Mouse (Mus musculus) forebrain, embryonic 14.5 days (tissue): ENCODE data around the gene Clca4a. TPM values are rescaled to one million over a fixed set of nuclear protein-coding genes. Genes with fewer than 3 reads are reported as not detected.

ENCODE experiments used
- ATAC-seq: fragments of 200-750 bp; cut with Nextera tagmentation; 2 replicates; pipeline ENCODE4 v1.8.0; 2017; ENCODE audit warnings: mild to moderate bottlenecking, moderate library complexity
- DNase-seq: peaks from one replicate; pipeline ENCODE4 v3.0.0-alpha.2; 2015; ENCODE audit warnings: low spot score
- H3K27ac ChIP-seq: fragments of 300-500 bp; sonication (generic); 2 replicates; pipeline ENCODE4 v1.5.1; 2014; ENCODE audit warnings: low read depth, mild to moderate bottlenecking, control low read depth, low read length, moderate library complexity
- H3K27me3 ChIP-seq: fragments of 300-500 bp; sonication (generic); replicated peaks from 2 replicates; pipeline ENCODE4 v1.6.1; 2014; ENCODE audit warnings: low read length, control low read depth, mixed read lengths; ENCODE audit not compliant: control insufficient read depth, insufficient read depth
- H3K36me3 ChIP-seq: fragments of 300-500 bp; sonication (generic); 2 replicates; pipeline ENCODE4 v1.6.1; 2014; ENCODE audit warnings: low read length, control low read depth; ENCODE audit not compliant: control insufficient read depth, insufficient read depth
- H3K4me1 ChIP-seq: fragments of 300-500 bp; sonication (generic); 2 replicates; pipeline ENCODE4 v1.6.1; 2014; ENCODE audit warnings: antibody characterized with exemption, low read length, control low read depth; ENCODE audit not compliant: control insufficient read depth, insufficient read depth
- H3K4me2 ChIP-seq: fragments of 300-500 bp; sonication (generic); 2 replicates; pipeline ENCODE4 v1.6.1; 2014; ENCODE audit warnings: mild to moderate bottlenecking, control low read depth, low read length
- H3K4me3 ChIP-seq: fragments of 300-500 bp; sonication (generic); 2 replicates; pipeline ENCODE4 v1.5.1; 2014; ENCODE audit warnings: low read depth, low read length, control low read depth
- H3K9ac ChIP-seq: fragments of 300-500 bp; sonication (generic); 2 replicates; pipeline ENCODE4 v1.6.1; 2014; ENCODE audit warnings: mild to moderate bottlenecking, low read length, control low read depth, moderate library complexity
- H3K9me3 ChIP-seq: fragments of 300-500 bp; sonication (generic); replicated peaks from 2 replicates; pipeline ENCODE4 v1.6.1; 2016; ENCODE audit warnings: low read length, control low read depth, mixed read lengths; ENCODE audit not compliant: control insufficient read depth
- WGBS: fragments of 180-500 bp; shearing (Covaris S2); extraction: QIAGEN DNeasy Blood & Tissue Kit; methylation state at CpG from one replicate; pipeline ENCODE4 v1.1.7; 2014; 5-methylcytosine and 5-hydroxymethylcytosine counted together
- polyA plus RNA-seq: library from polyadenylated mRNA; unstranded; fragments of >200 nt; fragmentation: Nextera tagmentation; extraction: Ambion mirVana; gene quantifications from 2 replicates; pipeline ENCODE4 v1.2.1, GENCODE M21; 2014

The Clca4a gene
- not detected in 2 replicates for polyA plus RNA-seq

DNA sequence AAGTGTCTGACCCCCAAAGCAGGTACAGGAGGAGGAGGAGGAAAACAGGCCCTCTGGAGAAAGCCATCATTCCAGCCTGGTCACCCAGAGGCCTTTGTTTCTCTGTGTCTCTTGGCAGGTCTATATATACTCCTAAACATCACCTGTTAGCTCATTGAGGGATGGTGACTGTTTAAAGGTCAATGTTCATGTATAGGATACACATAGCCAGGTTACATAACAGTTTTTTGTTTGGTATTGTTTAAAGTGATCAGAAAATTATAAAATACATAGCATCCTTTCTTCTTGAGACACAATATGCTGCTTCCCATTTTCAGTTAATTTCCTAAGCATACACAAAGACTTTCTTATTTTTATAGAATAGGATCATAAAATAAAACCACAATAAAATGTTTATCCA, at the start of gene Clca4a:
TSS of gene Clca4a (minus strand) at position 101 of the 400 bp plus-strand sequence.
- Histone ChIP-seq H3K27ac (no peak within 1 kb of the TSS), H3K4me1 (no peaks in the 10 kb centered on the region), H3K27me3 (no peaks in the 10 kb centered on the region), H3K36me3 (no peaks in the 10 kb centered on the region), H3K4me2 (no peak within 1 kb of the TSS), H3K9me3 (no peaks in the 10 kb centered on the region), H3K9ac (no peak within 1 kb of the TSS), H3K4me3 (no peak within 1 kb of the TSS)
- DNase-seq (no peak), ATAC-seq (no peak)

DNA sequence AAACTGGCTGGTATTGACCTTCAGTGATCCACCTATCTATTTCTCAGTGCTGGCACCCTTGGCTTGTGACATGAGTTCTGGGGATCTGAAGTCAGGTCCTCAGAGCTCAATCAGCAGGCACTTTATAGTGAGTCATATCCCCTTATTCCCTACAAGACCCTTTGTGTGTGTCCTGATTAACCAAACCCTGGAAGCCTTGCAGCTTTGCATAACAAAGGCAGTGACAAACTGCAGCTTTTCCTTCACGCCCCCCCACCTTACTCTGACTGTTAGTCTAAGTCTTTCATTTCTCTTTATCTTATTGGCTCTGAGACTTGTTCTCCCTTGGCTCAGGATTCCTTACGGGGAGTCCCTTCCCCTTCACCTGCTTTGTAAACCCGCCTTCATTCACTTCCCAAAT, 43.0 kb upstream of the Clca4a start:
- DNase-seq (no peak), ATAC-seq (no peak)
- H3K27me3 ChIP-seq, result no peaks in the 10 kb centered on the region
- no peaks in the 10 kb centered on the region for H3K4me1 ChIP-seq
- no peaks in the 10 kb centered on the region for H3K36me3 ChIP-seq
- no peak overlapping the region for H3K9ac ChIP-seq
- H3K4me2 ChIP-seq, result no peak overlapping the region
- H3K27ac ChIP-seq, result no peak overlapping the region
- no peak overlapping the region for H3K4me3 ChIP-seq
- H3K9me3 ChIP-seq, result no peaks in the 10 kb centered on the region
- 36% methylated on average over 3 of the region's 3 CpGs for WGBS

DNA sequence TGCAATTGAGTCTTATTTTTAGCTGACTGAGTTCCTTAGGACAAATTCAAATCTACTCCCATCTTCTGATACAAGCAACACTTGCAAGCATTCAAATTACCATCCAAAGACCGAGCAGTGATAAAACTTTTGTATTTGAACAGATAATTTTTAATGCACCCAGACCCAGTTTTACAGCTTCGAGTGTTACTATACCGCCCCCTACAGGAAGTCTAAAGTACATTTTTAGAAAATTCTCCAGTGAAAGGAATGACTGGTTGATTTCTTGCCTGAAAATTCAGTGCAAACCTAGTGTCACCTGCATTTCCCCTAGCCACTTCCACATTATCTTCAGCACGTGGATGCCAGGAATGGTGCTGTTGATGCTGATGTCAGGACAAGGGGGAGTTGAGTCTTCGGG, 29.6 kb upstream of the Clca4a start:
- H3K4me1 ChIP-seq, result no peaks in the 10 kb centered on the region
- DNase-seq (peak; percentile 14), ATAC-seq (no peak)
- no peaks in the 10 kb centered on the region for H3K36me3 ChIP-seq
- no peak overlapping the region for H3K4me3 ChIP-seq
- 34% methylated on average over 5 of the region's 5 CpGs for WGBS
- H3K9ac ChIP-seq, result no peak overlapping the region
- no peak overlapping the region for H3K27ac ChIP-seq
- no peaks in the 10 kb centered on the region for H3K9me3 ChIP-seq
- H3K4me2 ChIP-seq, result no peak overlapping the region
- H3K27me3 ChIP-seq, result no peaks in the 10 kb centered on the region

DNA sequence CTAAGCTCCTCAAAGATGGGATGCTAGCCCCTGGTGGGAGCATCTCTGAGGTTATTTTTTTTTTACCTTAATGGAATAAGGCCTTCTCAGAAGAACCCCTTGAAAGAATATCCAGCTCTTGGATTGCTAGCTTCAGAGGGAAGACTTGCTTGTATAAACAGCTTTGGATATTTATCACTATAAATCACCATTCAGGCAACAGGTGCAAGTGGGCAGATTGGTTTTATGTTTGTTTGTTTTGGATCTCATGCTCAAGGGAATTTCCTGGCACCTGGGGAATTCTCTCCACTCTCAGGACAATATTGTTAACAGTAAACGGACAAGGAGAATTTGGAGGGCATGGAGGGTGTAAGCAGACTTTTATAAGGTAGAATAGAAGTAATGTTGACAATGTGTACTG, 26.1 kb upstream of the Clca4a start:
- Histone ChIP-seq H3K4me1 (no peaks in the 10 kb centered on the region), H3K27me3 (no peaks in the 10 kb centered on the region), H3K9me3 (no peaks in the 10 kb centered on the region), H3K4me2 (no peak overlapping the region), H3K27ac (no peak overlapping the region), H3K4me3 (no peak overlapping the region), H3K9ac (no peak overlapping the region), H3K36me3 (no peaks in the 10 kb centered on the region)
- ATAC-seq, result no peak
- no peak for DNase-seq
- 79% methylated on average over 1 of the region's 1 CpGs for WGBS

DNA sequence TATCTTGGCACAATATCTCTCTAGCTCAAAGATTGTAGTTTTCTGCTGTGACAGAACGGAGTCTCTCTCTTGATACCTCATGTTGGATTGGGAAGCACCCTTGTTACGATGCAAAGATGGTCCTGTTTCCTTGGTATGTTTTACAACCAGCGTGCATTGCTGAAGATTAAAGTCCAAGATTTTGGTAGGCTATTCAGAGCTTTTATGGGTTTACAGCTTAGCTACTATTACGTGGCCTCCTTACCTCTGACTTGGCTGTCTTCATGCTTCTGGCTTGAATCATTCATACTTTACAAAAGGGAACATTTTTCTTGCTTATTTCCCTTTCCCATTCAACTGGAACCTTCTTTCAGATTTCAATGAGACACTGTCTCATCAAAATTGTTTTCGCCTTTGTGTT, 18.2 kb upstream of the Clca4a start:
- Histone ChIP-seq H3K4me3 (no peak overlapping the region), H3K9ac (no peak overlapping the region), H3K27ac (no peak overlapping the region), H3K4me2 (no peak overlapping the region), H3K4me1 (no peaks in the 10 kb centered on the region), H3K9me3 (no peaks in the 10 kb centered on the region), H3K27me3 (no peaks in the 10 kb centered on the region), H3K36me3 (no peaks in the 10 kb centered on the region)
- ATAC-seq, result no peak
- whole genome bisulfite sequencing, result 93% methylated on average over 5 of the region's 5 CpGs
- no peak for DNase-seq

DNA sequence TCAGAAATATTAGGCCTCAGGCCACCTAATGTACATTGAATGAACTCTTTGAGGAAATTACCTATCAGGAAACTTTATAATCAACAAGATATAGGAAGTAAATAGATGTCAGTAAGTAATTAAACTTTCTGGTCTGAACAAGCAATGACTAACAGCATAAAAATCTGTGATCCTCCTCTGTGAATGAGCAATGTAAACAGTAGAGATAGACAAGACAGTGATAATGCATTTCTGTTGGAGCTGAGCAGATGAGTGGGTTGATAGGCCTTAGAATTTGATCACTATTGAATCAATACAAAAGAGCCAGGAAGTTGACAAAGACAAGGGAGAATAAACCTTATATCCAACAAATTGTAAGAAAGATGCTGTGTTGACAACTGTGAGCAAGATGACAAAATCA, 17.8 kb upstream of the Clca4a start:
- Histone ChIP-seq H3K36me3 (no peaks in the 10 kb centered on the region), H3K4me2 (no peak overlapping the region), H3K4me3 (no peak overlapping the region), H3K9me3 (no peaks in the 10 kb centered on the region), H3K4me1 (no peaks in the 10 kb centered on the region), H3K27me3 (no peaks in the 10 kb centered on the region), H3K27ac (no peak overlapping the region), H3K9ac (no peak overlapping the region)
- no peak for DNase-seq
- ATAC-seq, result no peak

DNA sequence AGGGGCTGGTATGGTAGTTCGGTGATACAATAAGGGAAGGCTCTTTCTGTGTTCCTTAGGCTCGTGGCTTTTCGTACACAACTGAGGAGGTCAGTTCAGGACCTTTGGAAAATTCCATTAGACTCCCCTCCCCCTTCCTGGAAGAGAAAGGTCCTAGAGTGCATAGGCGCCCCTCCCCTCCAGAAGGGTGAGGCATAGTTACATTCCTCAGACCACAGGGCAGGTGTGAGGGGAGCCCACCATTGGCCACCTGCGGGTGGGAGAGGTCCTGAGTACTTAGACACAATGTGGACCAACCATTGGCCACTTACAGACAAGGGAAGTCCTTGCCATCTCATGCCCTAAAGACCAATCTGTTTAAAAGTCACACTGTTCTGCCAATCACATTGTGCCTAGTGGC, 11.0 kb upstream of the Clca4a start:
- Histone ChIP-seq H3K36me3 (no peaks in the 10 kb centered on the region), H3K4me1 (no peaks in the 10 kb centered on the region), H3K4me3 (no peak overlapping the region), H3K27me3 (no peaks in the 10 kb centered on the region), H3K4me2 (no peak overlapping the region), H3K9me3 (no peaks in the 10 kb centered on the region), H3K27ac (no peak overlapping the region), H3K9ac (no peak overlapping the region)
- DNase-seq, result no peak
- no peak for ATAC-seq
- WGBS, result 84% methylated on average over 5 of the region's 5 CpGs

DNA sequence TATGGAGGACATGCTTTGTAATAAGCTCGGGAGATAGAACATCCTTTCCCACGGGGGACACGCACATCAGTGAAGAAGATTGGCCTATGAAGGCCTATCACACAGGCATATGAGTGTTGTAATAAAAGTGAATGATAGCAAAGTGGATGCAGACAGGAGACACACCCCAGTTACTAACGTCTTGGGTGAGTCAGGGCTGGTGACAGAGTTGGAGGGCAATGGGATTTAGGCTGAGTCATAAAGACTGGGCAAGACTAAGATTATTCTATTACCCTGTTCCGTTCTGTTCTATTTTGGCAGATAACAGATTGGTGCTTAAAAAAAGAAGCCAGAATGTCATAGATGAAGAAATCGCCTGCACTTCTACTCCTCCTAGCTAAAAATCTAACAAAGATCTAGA, 5.7 kb upstream of the Clca4a start:
- Histone ChIP-seq H3K9me3 (no peaks in the 10 kb centered on the region), H3K4me2 (no peak overlapping the region), H3K4me3 (no peak overlapping the region), H3K27me3 (no peaks in the 10 kb centered on the region), H3K27ac (no peak overlapping the region), H3K36me3 (no peaks in the 10 kb centered on the region), H3K9ac (no peak overlapping the region), H3K4me1 (no peaks in the 10 kb centered on the region)
- DNase-seq (no peak), ATAC-seq (no peak)
- WGBS, result 89% methylated on average over 6 of the region's 6 CpGs

DNA sequence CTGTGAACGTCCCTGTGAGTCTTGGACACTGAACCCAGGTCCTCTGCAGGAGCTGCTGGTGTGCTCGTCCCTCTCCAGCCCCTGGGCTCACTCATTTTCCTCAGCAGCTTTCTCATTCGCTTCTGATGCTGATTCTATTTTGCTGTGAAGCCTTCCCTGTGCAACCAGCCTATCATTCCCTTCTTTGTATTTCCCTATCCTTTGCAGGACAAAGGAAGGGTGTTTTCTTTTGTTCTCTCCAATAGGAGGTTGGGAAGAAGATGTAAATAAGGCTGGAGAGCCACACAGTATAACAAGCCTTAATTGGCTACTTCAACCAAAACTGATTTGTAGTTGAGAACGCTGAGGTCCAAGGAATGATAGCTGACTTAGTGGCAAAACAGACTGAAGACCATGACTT, 2.8 kb upstream of the Clca4a start:
- no peak for DNase-seq
- WGBS, result 9% methylated on average over 4 of the region's 4 CpGs
- no peak overlapping the region for H3K27ac ChIP-seq
- ATAC-seq, result no peak
- H3K36me3 ChIP-seq, result no peaks in the 10 kb centered on the region
- H3K27me3 ChIP-seq, result no peaks in the 10 kb centered on the region
- H3K9me3 ChIP-seq, result no peaks in the 10 kb centered on the region
- no peak overlapping the region for H3K4me2 ChIP-seq
- H3K4me1 ChIP-seq, result no peaks in the 10 kb centered on the region
- H3K9ac ChIP-seq, result no peak overlapping the region
- no peak overlapping the region for H3K4me3 ChIP-seq

DNA sequence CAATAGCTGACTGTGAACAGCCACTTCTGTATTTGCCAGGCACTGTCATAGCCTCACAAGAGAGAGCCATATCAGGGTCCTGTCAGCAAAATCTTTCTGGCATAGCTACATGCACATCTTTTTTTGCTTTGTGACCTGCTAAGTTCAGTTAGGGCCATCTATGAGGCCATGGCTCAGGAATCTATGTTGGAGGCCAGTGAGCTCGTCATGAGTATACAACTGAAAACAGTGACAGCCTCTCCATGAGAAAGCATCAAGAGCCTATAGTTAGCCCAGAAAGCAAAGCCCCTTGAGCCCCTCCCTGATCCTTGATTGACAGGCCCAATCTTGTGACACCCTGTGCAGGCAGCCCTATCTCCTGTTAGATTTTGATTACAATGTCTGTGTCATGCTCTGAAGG, 1.2 kb upstream of the Clca4a start:
- Histone ChIP-seq H3K27me3 (no peaks in the 10 kb centered on the region), H3K9me3 (no peaks in the 10 kb centered on the region), H3K36me3 (no peaks in the 10 kb centered on the region), H3K4me1 (no peaks in the 10 kb centered on the region), H3K27ac (no peak overlapping the region), H3K9ac (no peak overlapping the region), H3K4me2 (no peak overlapping the region), H3K4me3 (no peak overlapping the region)
- ATAC-seq, result no peak
- no peak for DNase-seq
- WGBS, result 45% methylated on average over 1 of the region's 1 CpGs
